Mouse (Mus musculus) lung, postnatal 4 days (tissue): ENCODE measurements at regions not wholly inside any gene's neighbourhood (a gene's known extent, or its start where the extent isn't known, plus 50 kb on each side); places are given as distances from the start of the nearest gene placed in this dataset.

ENCODE experiments used
- DNase-seq, 2 experiments: peaks; one replicate each; pipeline ENCODE4 v3.0.0; 2021

DNA sequence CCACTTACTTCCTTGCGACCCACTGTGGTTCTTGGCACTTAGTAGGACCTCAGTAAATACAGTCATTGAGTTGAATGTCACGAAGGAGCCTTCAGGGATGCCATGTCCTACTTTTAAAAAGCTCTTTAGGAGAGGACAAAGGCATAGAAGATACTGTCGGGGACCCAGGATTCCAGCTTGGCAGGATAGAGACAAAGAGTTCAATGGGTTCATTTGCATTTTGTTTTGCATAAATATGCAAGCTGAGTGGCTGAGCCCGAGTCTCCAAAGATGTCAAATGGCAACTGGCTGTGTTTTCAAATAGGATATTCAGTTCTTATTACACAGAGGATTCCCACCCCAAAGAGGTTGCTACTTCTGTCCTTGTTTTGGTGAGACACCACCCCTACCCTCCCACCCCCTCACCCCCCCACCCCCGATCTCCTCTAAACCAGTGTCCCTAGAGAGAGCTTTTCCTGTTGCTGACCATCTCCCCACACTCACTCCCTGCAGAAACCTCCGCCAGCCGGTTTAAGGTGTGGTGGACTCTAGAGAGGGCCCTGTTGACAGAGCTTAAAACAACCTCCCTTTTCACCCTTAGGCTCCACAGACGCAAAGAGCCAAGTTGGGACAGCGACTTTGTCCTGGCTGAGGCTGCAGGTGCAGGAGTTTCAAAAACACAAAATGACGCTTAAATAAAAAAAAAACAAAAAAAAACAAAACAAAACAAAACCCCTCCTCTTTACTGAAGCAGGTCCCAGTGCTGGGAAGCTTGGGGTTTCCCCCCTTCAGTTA lies 57.9 kb downstream of the Sox9 start:
- no peak for DNase-seq

DNA sequence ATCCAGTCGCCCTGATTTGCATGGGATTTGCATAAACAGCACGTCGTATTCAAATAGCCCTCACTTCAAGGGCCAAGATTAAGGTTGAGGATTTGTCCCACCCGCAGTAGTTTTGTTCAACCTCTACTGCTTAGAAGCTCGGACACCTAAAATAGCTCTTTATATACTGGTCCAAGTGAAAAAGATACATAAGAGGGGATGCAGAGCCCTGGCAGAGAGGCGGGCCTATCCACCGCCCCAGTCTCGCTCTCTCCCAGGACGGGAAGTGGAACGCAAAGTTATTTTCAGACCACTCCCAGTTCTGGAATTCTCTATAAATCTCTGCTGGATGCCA lies 58.4 kb downstream of the Sox9 start:
- DNase-seq: no peak

DNA sequence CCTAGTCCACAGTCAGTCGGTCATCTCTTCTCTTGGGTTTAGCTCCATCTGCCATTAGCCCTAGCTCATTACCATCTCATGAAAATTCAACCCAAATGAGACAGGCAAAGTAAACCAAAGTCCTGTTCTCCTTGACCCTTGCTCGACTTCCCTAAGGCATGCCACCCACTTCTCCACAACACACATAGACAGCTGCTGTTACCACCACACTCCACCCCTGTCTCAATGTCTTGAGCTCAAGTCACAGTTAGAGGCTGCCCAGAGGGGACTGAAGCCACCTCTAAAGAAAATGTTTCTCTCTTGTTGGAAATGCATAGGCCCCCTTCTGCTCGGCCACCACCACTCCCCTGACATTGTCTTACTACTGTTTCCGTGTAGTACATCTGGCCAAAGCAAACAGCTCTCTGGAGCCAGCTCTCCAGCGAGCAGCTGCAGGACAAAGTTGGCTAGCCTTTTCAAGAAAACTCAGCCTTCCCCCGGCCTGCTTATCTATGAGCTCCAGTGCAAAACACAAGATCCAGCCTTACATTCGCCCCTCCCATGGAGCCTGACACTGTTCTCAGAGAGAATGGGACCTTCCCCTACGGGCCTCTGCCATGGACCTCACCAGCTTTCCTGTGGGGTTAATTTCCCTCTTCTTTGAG lies 62.4 kb downstream of the Sox9 start:
- DNase-seq: no peak

DNA sequence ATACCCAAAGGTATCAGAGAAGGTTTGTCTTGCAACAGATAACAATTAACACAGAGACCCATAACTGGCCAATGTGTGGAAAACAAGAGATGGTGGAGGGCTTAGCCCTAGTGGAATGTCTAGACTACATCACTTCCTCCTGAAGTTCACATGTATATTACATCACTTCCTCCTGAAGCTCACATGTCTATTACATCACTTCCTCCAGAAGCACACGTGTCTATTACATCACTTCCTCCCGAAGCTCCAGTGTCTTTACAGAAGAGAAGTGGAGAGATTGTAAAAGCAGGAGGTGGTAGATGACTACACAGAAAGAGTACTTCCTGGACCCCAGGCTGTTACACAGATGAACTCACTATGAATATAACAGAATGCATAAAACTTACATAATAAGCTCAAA lies 65.1 kb downstream of the Sox9 start:
- no peak for DNase-seq

DNA sequence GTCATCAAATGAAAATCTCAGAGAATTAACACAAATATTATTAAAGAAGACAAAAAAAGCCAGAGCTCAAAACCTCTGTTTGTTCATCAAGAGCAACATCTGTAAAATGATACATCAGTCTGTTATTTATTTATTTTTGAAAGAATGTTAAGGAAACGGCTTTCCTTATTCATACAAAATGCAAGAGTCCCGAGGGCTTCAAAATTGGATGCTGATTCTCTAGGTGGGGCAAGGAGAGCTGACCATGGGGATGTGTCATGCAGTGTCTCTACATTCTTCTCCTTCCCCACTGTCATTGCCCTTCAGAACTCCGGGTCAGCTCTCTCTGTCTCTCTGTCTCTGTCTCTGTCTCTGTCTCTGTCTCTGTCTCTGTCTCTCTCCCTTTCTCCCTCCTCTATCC lies 65.8 kb downstream of the Sox9 start:
- DNase-seq: no peak

DNA sequence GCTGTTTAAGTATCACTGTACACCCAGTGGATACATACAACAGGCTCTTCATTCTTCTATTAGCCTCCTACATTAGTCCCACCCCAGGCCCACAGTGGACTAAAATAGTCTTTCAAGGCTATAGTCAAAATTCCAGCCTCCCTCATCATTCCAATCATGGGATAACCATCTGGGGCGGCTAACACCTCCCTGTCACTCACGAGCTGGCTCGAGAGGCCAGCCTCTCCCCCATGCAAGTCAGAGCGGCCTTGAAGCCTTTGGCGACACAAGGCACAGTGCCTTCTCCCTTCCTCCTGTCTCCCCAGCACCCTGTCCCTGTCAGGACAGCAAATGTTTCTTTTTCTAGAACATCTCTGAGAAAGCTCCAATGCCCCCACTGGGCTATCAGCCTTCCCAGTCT lies 68.0 kb downstream of the Sox9 start:
- no peak for DNase-seq

DNA sequence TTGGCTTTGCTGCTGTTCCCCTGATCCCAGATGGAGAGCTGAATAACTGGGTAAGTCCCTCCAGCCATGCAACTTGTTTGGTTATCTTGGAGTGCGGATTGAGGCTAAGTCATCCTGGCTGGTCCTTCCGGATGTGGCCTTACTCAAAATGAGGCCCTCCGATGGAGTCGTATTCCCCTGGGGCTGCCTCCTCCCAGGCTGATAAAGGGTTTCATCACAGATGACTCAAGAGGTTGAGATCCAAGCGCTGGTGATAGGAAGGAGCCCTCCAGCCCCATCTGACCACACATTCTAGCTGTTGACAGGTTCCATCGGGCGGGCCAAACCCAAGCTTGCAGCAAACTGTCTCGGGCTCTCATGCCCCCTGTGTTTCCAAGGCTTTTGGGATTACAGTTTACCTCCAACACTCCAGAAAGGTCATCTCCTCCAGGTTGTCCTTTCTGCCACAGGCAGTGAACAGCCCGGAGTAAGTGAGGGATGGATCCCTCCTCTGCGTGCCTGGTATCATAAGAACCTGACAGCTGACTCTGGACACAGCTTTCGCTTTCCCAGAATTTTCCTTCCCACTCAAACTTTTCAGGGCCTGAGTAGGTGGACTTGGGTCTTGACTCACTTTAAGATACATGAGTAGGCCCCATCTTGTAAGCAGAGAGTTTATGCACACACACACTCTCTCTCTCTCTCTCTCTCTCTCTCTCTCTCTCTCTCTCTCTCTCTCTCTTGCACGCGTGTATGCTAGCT lies 68.7 kb downstream of the Sox9 start:
- DNase-seq: no peak

DNA sequence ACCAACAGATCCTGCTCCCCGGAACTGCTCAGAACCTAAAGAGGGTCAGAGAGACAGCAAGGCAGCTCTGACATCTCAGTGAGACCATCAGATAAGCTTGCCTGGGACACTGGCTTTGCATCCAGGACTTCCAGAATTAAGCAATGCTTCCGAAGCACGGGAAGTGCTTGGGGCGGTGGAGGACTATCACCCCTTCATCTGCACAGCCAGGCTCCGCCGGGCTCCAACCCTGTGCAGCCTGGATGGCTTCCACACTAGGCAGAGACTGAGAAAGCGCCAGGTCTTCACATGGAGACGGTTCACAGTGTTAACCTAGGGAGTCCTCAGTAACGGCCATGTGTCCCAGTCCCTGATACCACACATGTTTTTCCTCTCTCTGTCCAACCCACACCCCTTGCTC lies 69.3 kb downstream of the Sox9 start:
- DNase-seq: no peak

DNA sequence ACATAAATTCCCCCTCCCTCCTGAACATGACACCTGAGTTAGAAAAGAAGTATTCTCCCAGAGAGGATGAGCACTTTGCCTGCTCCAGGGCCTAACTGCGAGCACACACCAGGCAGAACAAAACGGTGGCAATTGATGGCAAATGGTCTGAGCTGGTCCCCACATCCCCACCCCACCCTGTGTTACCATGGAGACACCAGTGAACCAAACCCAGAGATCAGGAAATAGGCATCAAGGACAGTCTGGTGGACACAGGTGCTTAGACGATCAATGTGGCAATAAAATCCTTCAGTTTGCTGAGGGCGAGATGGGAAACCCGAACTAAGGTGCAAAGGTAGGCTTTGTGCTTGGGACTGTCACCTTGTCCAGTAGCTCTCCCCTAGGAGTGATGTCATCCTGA lies 74.0 kb downstream of the Sox9 start:
- no peak for DNase-seq

DNA sequence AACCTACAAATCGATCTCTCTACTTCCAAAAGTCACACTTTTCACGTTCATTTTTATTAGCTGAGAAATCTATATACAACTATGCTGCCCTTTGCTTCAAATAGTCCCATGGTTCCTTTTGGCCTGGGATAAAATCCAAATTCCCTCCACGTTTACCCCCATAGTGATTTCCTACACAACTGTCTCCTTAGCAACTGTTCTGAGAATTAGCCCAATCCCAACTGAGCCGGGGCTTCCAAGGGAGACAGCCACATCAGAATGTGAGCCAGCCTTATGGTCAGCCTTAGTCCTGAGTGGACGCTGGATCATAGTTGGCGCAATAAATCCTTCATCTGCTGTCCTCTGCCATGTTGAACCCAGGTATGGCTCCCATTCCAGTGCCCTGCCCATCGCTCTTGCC lies 77.3 kb downstream of the Sox9 start:
- no peak for DNase-seq

DNA sequence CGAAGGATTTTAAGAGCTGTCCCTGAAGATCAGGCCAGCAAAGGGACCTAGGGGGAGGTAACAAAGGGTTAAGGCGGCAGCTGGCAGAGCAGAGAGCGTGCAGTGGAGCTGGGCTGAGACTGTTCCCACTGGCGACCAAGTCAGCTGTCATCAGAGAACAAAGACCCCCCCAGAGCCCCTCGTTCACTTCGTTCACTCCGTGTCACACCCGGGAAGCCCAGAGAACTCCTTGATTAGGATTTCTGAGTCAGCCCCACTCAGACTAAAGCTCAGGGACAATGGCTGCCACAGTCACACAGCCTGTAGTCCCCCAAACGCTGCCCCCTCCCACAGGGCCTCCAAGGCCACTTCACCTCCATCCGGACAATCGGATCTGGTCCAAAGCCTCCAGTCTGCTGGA lies 78.8 kb downstream of the Sox9 start:
- no peak for DNase-seq

DNA sequence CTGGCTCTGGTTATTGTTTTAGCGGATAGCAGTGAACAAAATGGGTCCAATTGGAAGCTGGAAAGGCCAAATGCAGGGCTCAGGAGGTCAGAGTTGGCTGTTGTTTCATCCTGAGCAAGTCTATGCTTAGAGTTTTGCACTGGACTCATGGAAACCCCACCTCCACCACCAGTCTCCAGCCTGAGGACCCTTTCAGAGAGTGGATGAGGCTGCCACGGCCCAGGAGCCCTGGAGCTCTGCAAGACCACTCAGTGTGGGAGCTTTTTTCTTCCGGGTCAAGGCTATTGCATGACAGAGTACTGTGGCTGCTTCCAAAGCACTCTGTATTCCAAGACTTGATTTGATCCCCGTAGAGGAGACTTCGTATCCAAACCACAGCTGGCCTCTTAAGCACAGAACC lies 79.2 kb downstream of the Sox9 start:
- DNase-seq: no peak

DNA sequence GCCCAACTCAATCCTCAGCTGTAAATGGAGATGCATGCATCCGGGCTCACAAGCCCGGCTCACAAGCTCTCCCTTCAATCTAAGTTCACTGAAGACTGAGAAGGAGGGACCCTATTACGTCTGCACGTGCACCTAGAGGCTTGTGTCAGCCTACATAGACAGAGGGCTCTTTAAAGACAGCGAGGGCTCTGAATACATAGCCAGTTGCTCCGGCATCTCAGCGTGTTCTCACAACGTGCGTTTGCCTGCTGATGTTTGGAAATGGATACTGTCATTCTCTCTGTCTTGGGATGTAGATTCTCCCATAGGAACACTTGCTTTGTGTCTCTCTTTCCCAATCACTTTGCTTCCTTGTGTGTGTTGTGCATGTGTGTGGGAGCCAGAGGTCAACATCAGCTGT lies 83.8 kb downstream of the Sox9 start:
- DNase-seq: no peak

DNA sequence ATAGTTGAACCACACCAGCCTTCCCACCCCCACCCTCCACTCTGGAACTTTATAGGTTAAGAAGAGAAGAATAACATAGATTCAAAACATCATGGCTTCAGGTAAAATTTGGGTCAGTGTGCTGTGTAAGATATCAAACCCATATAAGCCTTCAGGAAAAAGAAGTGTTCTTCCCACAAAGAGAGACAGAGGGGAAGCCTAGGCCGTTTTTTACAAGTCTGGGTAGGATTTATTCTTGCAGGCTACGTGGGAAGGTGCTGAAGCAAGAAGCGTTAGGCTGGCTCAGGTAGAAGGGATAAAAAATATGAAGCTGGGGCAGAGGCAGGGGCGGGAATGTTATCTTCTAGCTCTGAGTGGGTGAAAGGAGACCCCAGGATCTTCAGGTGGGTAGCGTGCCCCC lies 87.5 kb downstream of the Sox9 start:
- DNase-seq: no peak

DNA sequence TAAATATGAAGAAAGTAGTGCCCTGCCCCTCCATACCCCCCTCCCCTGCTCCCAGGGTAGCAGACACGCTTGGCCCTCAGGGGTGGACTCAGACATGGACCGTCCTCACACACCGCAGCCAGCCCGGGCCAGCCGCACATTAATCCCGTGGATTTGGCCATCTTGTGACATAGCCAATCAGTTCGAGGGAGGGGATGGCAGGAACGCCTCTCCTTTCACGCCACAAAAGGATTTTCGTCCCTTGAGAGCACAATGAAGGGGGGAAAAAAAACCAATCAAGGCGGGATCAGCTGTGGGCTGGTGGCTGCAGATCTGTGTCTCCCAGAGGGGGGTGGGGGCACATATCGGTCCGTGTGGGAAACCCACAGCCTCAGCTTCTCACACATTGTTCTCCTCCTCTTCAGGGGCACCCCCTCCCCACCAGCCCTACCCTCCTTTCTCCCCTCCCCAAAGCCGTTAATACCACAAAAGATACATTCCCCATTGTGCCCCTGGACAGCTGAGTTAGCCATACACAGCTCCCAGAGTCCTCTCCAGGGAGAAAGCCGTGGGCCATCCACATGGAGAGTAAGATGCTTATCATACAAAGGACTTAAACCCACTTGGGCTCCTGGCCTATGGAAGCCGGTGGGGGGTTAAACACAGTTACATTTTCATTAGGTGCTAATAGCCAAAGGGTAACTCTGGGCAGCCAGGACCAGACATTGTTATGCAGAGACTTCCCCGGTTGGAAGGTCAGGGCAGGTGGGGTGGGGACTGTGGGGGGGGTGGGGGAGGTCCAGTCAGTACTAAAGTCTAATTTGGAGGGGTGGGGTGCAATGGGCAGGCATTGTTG lies 88.4 kb downstream of the Sox9 start:
- DNase-seq: no peak

DNA sequence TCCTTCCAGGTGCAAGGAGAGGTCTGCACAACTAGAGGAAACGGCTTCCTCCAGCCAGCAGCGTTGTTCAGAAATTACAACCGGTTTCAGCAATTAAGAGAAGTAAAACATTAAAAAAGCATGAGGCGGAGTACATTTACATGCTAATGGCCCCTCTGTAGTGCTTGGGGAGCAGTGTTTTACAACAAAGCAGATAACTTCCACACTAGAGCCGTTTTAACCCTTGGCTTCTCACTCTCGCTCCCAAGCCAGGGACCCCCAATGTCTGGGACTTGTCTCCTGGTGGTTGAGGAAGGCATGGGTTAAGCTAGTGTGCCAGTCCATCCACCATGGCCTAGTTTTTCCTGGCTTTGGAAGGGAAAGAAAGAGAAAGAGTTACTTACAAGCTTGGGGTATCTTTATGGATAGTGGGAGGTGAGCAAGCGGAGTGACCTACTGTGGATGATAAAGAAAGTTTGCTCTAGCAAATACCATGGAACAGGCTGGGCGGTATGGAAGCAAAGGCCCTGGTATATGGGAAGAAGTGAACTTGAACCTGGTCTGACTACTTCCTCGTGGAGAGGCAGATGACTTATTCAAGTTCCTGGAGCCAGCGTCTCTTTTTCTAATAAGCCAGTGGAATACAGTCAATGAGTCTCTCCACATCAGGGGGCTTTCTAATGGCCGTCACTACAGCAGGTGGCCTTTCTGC lies 90.8 kb downstream of the Sox9 start:
- DNase-seq: no peak

DNA sequence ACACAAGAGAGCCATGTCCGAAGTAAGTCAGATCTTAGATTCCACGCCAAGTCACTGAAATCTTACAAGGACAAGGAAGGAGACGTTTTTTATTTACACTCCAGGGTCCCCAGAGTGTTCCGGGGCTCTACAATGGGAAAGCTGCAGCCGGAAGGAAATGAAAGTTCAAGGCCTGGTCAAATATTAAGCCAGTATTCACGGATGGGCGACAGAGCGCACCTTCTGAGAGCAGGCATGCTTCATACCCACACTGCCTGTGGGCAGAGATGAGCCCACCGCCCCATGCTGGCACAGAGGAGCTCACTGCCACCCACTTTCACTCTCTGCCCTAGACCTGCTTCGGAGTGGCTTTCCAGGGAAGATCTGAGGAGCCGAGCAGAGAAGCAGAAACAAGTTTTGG lies 92.2 kb downstream of the Sox9 start:
- DNase-seq: no peak

DNA sequence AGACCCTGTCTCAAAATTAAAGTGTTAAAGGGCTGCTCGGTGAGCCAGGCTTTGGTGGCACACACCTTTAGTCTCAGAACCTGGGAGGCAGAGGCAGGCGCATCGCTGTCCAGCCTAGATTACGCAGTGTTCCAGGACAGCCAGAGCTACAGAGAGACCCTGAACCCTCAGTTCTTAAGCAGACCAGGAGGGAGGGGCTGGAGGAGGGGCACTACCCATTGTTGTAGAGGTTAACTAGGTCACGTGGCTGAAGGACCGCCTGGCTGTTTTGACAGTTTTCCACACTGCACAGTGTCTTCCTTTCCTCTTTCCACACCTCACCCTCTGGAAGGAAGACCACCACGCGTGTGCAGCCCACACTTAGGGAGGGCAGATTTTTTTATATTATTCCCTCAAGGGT lies 94.2 kb downstream of the Sox9 start:
- DNase-seq: no peak

DNA sequence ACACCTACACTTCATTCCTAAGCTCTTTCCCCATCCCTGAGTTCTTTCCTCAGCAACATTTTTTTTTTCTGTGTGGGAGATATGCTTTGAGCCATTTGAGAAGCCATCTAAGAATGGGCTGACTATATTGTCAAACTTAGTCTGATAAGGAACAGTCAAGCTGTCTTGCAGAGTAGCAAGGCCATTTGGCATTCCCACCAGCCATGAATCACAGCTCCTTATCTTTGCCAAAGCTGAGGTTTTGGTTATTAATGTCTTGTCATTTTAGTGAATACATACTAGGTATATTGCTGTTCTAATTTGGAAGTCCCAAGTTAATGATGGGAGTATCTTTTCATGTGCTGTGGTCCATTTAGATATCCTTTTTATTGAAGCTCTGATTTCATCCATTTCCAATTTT lies 96.4 kb downstream of the Sox9 start:
- DNase-seq: no peak

DNA sequence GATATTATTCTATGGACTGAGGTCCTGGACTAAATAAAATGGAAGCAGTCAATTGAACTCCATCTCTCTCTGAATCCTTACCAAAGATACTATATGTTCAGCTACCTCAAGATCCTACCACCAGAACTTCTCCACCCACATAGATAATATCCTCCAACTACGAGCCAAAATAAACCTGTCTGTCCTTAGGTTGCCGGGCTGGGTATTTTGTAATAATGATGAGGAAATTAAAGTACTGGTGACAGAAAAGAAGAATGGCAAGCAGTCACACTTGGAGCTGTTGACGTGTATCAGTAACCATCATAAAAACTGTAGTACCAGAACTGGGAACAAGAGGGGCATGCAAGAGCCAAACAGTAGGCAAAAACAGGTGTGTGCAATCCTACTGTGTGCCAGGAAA lies 98.7 kb downstream of the Sox9 start:
- DNase-seq: no peak

DNA sequence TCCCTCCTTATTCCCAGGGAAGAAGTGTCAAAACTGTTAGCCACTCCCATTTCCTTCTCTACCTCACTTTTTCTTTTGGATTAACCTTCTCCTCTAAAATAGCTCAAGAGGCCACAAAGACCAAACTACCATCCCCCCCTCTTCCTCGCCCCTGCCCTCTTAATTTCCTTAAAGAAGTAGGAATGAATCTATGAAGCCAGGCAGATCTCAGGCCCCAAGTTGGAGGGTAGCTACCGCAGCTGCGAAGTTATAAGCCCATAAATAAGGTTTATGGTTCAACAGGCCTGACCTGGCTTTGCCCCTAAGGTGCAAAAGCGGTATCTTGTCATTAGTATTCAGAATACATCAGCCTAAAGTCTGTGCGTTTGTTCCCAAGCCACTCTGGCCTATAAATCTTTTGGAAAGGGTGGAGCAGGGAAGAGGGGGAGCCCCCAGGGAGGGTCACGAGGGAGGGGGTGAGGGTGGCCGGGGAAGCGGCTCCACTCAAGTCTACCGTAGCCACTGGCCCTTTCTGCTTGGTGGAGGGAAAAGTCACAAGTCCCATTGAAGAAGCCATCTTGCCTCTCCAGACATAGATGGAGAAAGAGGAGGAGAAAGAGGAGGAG lies 103.4 kb downstream of the Sox9 start:
- no peak for DNase-seq

DNA sequence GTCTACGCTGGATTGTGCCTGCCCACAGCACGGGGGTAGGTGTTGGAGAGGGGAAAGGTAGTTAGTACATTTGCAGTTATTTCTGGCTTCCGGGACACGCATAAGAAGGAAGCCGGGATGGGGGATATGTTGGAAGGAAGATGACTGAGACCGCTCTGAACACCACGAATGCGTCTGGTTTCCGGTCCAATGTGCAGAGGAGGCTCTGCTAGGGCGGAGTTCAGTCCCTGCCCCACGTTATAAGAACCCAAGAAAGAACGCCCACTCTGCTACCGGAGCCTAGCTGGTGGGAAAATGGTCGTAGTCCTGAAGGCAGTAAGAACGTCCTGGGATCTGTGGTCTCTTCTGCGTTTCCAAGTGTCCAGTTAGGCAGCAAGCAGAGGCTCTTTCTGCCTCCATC lies 104.1 kb downstream of the Sox9 start:
- DNase-seq: no peak

DNA sequence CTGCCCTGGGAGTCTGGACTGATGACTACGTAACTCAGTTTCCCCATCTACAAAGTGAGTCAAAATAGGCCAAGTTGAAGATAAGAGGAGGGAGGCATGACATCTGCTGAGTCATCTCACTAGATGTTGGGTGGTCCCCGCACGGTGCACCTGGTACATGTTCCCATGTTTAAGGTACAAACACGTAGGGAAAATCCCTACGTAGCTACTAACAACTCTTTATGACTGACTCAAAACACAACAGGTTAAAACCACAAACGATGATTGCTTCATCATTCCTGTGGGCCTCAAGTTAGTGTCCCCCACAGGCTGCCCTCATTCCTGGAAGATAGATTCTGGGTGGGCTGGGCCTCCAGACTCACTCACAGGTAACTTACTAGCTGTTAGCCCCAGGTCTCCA lies 107.7 kb downstream of the Sox9 start:
- no peak for DNase-seq
